Mouse (Mus musculus) gastrocnemius, postnatal 36 days (tissue): ENCODE results near the gene Clip1. TPM values are rescaled to one million over a fixed set of nuclear protein-coding genes. Genes with fewer than 3 reads are reported as not detected.

Experiments used
- DNase-seq, 2 experiments: peaks; one replicate each; pipeline ENCODE4 v3.0.0; 2022
- intact Hi-C: fragments of 180-260 bp; cut with DNase I; formaldehyde crosslinking; loops from one replicate; pipeline ENCODE4 v1.15.1; 2025
- total RNA-seq, 2 experiments: library from RNA; stranded (reverse); gene quantifications; 2 replicates each; pipeline ENCODE4 v1.2.3; 2021

The Clip1 gene
- total RNA-seq, 2 experiments from 2014 or later, result 264 to 276 TPM

- no peak for DNase-seq
- intact Hi-C loops, result loop anchor here (5.0 kb wide), 1 partner anchor 123 kb away; no protein-coding TSS in a partner anchor
Measured at GRCm38 (mm10) chr5:123614246-123614645, 70.2 kb downstream of the Clip1 start.

- intact Hi-C loops, result loop anchor here (5.0 kb wide), 2 partner anchors 127 to 168 kb away; no protein-coding TSS in a partner anchor
- DNase-seq, result peak; percentile 40 to 59
Measured at GRCm38 (mm10) chr5:123609843-123610242, 74.6 kb downstream of the Clip1 start.

GRCm38 (mm10) chr5:123609416-123609815, 75.0 kb downstream of the Clip1 start:
- intact Hi-C loops, result loop anchor here (5.0 kb wide), 1 partner anchor 167 kb away; no protein-coding TSS in a partner anchor
- no peak for DNase-seq

GRCm38 (mm10) chr5:123607211-123607669, 77.2 kb downstream of the Clip1 start:
- intact Hi-C loops, result loop anchor here (5.0 kb wide), 1 partner anchor 165 kb away; no protein-coding TSS in a partner anchor
- no peak for DNase-seq

GRCm38 (mm10) chr5:123603496-123603895, 80.9 kb downstream of the Clip1 start:
- intact Hi-C loops, result no loop called here
- DNase-seq, result no peak

GRCm38 (mm10) chr5:123602174-123602573, 82.2 kb downstream of the Clip1 start:
- intact Hi-C loops, result no loop called here
- DNase-seq, result no peak

GRCm38 (mm10) chr5:123599319-123599718, 85.1 kb downstream of the Clip1 start:
- DNase-seq, result no peak
- intact Hi-C loops, result no loop called here

GRCm38 (mm10) chr5:123593622-123594280, 90.7 kb downstream of the Clip1 start:
- intact Hi-C loops, result no loop called here
- DNase-seq, result no peak

GRCm38 (mm10) chr5:123580043-123580442, 104.4 kb downstream of the Clip1 start:
- DNase-seq, result no peak
- intact Hi-C loops, result no loop called here

- intact Hi-C loops, result no loop called here
- DNase-seq, result no peak
Measured at GRCm38 (mm10) chr5:123576696-123577095, 107.7 kb downstream of the Clip1 start.

GRCm38 (mm10) chr5:123573362-123573761, 111.1 kb downstream of the Clip1 start:
- no peak for DNase-seq
- intact Hi-C loops, result no loop called here

GRCm38 (mm10) chr5:123572357-123573186, 111.8 kb downstream of the Clip1 start, which contains the start of gene Vps33a:
Gene Vps33a (minus strand): TSS chr5:123573038.
- intact Hi-C loops, result no loop called here

GRCm38 (mm10) chr5:123561128-123561527, 123.3 kb downstream of the Clip1 start:
- intact Hi-C loops, result no loop called here
- no peak for DNase-seq

More at GRCm38 (mm10) chr5:123572357-123573186, 111.8 kb downstream of the Clip1 start, which contains the start of gene Vps33a:
- peak; percentile 93 to 99 for DNase-seq

- DNase-seq, result no peak
- intact Hi-C loops, result no loop called here
Measured at GRCm38 (mm10) chr5:123559588-123559987, 124.8 kb downstream of the Clip1 start.

- peak in 1 of 2 experiments; percentile 48 for DNase-seq
- intact Hi-C loops, result no loop called here
Measured at GRCm38 (mm10) chr5:123556451-123556850, 128.0 kb downstream of the Clip1 start.

GRCm38 (mm10) chr5:123555693-123556092, 128.7 kb downstream of the Clip1 start:
- DNase-seq, result no peak
- intact Hi-C loops, result no loop called here

- intact Hi-C loops, result no loop called here
- no peak for DNase-seq
Measured at GRCm38 (mm10) chr5:123533801-123534200, 150.6 kb downstream of the Clip1 start.

- intact Hi-C loops, result no loop called here
- no peak for DNase-seq
Measured at GRCm38 (mm10) chr5:123530056-123530455, 154.4 kb downstream of the Clip1 start.

- intact Hi-C loops, result loop anchor here (5.0 kb wide), 1 partner anchor 151 kb away; no protein-coding TSS in a partner anchor
- no peak for DNase-seq
Measured at GRCm38 (mm10) chr5:123528641-123529040, 155.8 kb downstream of the Clip1 start.
